Mouse (Mus musculus): ENCODE results near the gene Cyp2b23.

DNA sequence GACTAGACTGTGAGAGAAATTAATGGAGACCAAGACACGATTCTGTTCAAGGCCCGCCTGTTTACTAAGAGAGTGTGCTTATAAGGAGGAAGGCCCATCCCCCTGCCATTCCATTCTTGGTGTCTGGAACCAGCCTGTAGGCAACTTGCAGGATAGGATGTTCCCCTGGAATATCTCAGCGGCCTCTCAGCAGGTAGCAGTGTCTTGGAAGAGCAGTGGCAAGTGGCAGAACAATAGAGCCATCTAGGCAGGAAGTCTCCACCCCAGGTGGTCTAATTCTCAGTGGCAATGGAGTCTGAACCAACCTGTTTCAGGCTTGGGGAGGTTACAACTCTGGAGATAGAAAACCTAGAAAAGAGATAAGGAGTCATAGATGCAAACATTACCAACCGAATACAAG, 13.9 kb upstream of the Cyp2b23 start:
- TF ChIP-seq CTCF (IDR thresholded peaks at IDR 0.05; ENCODE audit: insufficient read depth, low read depth, low read length) (no peak), POLR2A (IDR thresholded peaks at IDR 0.05; ENCODE audit: insufficient read depth, low read depth, low read length) (no peak)

Data from olfactory bulb, adult 2 months (tissue).